Mouse (Mus musculus) forebrain, embryonic 11.5 days (tissue): Measurements from ENCODE around the gene Pacrg. TPM values are rescaled to one million over a fixed set of nuclear protein-coding genes. Genes with fewer than 3 reads are reported as not detected.

Experiments used
- ATAC-seq: fragments of 200-750 bp; cut with Nextera tagmentation; replicated peaks from 2 replicates; pipeline ENCODE4 v1.8.0; 2017; ENCODE audit warnings: moderate TSS enrichment; ENCODE audit not compliant: low FRiP score
- DNase-seq: peaks from one replicate; pipeline ENCODE4 v3.0.0-alpha.2; 2017; ENCODE audit warnings: low spot score
- H3K27ac ChIP-seq: fragments of 300-500 bp; sonication (generic); 2 replicates; pipeline ENCODE4 v1.5.1; 2014; ENCODE audit warnings: low read depth, low read length
- H3K27me3 ChIP-seq: fragments of 300-500 bp; sonication (generic); 2 replicates; pipeline ENCODE4 v1.6.1; 2014; ENCODE audit warnings: mild to moderate bottlenecking, low read length, mixed read lengths; ENCODE audit not compliant: control insufficient read depth, insufficient read depth
- H3K36me3 ChIP-seq: fragments of 300-500 bp; sonication (generic); 2 replicates; pipeline ENCODE4 v1.6.1; 2014; ENCODE audit warnings: mild to moderate bottlenecking, low read length, moderate library complexity, mixed read lengths; ENCODE audit not compliant: control insufficient read depth, insufficient read depth
- H3K4me1 ChIP-seq: fragments of 300-500 bp; sonication (generic); replicated peaks from 2 replicates; pipeline ENCODE4 v1.6.1; 2014; ENCODE audit warnings: low read length, mixed read lengths; ENCODE audit not compliant: control insufficient read depth, insufficient read depth
- H3K4me2 ChIP-seq: fragments of 300-500 bp; sonication (generic); 2 replicates; pipeline ENCODE4 v1.6.1; 2014; ENCODE audit warnings: low read depth, mild to moderate bottlenecking, low read length, moderate library complexity, mixed read lengths; ENCODE audit not compliant: severe bottlenecking
- H3K4me3 ChIP-seq: fragments of 300-500 bp; sonication (generic); 2 replicates; pipeline ENCODE4 v1.5.1; 2014; ENCODE audit warnings: low read depth, low read length
- H3K9ac ChIP-seq: fragments of 300-500 bp; sonication (generic); 2 replicates; pipeline ENCODE4 v1.6.1; 2014; ENCODE audit warnings: low read length
- H3K9me3 ChIP-seq: fragments of 300-500 bp; sonication (generic); 2 replicates; pipeline ENCODE4 v1.6.1; 2016; ENCODE audit warnings: low read length, mixed read lengths; ENCODE audit not compliant: control insufficient read depth
- WGBS: fragments of 180-500 bp; shearing (Covaris S2); extraction: QIAGEN DNeasy Blood & Tissue Kit; methylation state at CpG from one replicate; pipeline ENCODE4 v1.1.7; 2014; 5-methylcytosine and 5-hydroxymethylcytosine counted together
- polyA plus RNA-seq: library from polyadenylated mRNA; unstranded; fragments of >200 nt; fragmentation: Nextera tagmentation; extraction: Ambion mirVana; gene quantifications from 2 replicates; pipeline ENCODE4 v1.2.1, GENCODE M21; 2014

The Pacrg gene
- polyA plus RNA-seq, 1 experiment from 2014 or later: 4.7 TPM

DNA sequence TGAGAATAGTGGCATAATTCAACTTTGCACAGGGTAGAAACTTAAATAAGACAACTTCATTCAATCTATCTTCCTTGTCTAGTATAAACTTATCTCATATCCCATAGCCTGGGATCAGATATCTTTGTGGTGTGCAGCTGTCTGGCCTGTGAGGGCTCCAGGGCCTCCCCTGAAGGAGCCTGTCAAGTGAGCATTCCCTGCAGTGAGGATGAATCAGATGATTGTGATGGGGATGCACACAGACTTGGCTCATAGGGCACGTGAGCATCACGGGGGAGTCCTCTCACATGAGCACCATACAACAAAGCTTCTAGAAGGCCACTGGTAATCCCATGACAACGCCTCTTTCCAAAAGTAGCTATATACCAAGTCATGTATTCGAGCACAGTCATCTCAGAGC lies 291.1 kb downstream of the Pacrg start:
- Histone ChIP-seq H3K4me3 (no peak overlapping the region), H3K36me3 (no peaks in the 10 kb centered on the region), H3K9me3 (no peaks in the 10 kb centered on the region), H3K4me1 (no peaks in the 10 kb centered on the region), H3K27me3 (no peaks in the 10 kb centered on the region), H3K9ac (no peak overlapping the region), H3K4me2 (no peak overlapping the region), H3K27ac (no peak overlapping the region)
- WGBS: 91% methylated on average over 4 of the region's 4 CpGs
- DNase-seq (no peak), ATAC-seq (no peak)

DNA sequence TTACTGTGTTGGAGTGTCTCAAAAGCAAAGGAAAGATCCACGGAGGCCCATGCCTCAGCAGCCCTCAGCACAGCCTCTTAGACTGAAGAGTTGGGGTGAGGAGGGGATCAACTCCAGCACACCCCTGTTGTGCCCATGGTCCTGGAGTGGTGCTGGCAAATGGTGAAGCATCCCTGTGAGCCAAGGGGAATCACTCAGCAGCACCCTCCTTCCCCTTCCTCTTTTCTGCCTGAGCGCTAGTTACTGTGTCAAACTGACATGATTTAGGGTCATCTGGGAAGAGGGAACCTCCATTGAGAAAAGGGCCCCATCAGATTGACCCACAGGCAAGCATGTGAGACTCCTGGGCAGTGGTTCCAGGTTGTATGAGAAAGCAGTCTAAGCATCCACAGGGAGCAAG lies 299.3 kb downstream of the Pacrg start:
- ATAC-seq: no peak
- Histone ChIP-seq H3K27me3 (no peaks in the 10 kb centered on the region), H3K4me1 (no peaks in the 10 kb centered on the region), H3K4me2 (no peak overlapping the region), H3K9ac (no peak overlapping the region), H3K36me3 (no peaks in the 10 kb centered on the region), H3K9me3 (no peaks in the 10 kb centered on the region), H3K27ac (no peak overlapping the region), H3K4me3 (no peak overlapping the region)
- DNase-seq: no peak
- WGBS: 85% methylated on average over 2 of the region's 2 CpGs

DNA sequence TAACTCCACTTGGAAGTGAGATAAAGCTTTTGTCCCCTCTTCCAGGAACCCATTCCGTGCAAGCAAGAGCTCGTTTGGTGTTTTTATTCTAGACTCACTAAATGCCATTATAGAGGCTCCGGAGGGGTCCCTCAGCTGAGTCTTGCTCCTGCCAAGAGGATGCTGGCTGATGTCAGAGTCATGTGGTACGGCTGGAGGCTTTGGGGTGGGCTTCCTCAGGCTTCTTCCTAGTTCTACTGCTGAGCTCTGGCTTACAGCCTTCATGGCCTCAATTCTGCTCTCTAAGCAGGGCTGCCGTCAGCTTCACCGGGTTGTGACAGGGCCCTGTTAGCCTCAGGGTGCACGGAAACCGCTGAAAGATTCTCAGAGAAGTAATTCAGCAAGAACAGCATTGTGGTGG lies 305.9 kb downstream of the Pacrg start:
- Histone ChIP-seq H3K4me2 (no peak overlapping the region), H3K4me3 (no peak overlapping the region), H3K27ac (no peak overlapping the region), H3K36me3 (no peaks in the 10 kb centered on the region), H3K9me3 (no peaks in the 10 kb centered on the region), H3K27me3 (no peaks in the 10 kb centered on the region), H3K9ac (no peak overlapping the region), H3K4me1 (peaks cover 3% of the 10 kb centered on the region; the same call in 1 of the 2 replicates)
- 59% methylated on average over 8 of the region's 8 CpGs for WGBS
- ATAC-seq: no peak
- DNase-seq: no peak

DNA sequence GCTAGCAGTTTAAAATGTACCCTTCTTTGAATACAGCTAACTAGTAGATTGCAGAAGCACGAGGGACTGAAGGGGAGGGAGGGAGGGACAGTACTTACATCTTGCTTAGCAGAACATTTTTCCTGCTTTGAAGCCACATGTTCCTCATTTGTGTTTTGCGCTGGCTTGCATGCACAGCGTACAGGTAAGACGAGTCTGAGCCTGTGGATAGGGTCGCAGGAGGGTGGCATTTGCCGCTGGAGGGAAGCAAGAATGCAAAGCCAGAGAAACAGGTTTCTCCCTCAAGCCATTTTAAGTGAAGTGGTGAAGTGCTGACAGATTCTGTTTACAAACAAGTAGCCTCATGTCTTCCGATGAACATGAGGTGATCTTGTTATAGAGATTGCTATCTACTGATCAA lies 306.6 kb downstream of the Pacrg start:
- DNase-seq (no peak), ATAC-seq (no peak)
- Histone ChIP-seq H3K9me3 (no peaks in the 10 kb centered on the region), H3K4me3 (no peak overlapping the region), H3K4me1 (peaks cover 3% of the 10 kb centered on the region; the same call in 1 of the 2 replicates), H3K27me3 (no peaks in the 10 kb centered on the region), H3K4me2 (no peak overlapping the region), H3K27ac (no peak overlapping the region), H3K9ac (no peak overlapping the region), H3K36me3 (no peaks in the 10 kb centered on the region)
- 83% methylated on average over 7 of the region's 7 CpGs for WGBS

DNA sequence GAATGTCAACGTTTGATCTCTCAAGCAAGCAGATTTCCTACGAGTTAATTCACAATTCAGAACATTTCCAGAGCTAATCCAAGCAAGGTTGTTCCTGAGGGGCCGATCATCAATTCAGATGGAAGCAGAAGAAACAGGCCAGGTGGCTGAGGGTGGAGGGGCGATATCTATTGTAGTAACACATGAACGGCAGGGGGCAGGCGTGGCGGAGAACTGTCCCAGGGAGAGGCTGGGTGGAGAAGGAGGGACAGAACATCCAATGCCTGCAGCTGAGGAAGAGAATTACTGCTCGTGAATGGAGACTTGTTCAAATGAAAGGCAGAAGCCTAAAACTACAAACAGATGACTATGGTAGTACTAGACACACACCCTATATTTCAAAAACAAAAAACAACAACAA lies 309.1 kb downstream of the Pacrg start:
- 31% methylated on average over 8 of the region's 8 CpGs for WGBS
- DNase-seq: no peak
- Histone ChIP-seq H3K36me3 (no peaks in the 10 kb centered on the region), H3K4me3 (no peak overlapping the region), H3K9me3 (no peaks in the 10 kb centered on the region), H3K9ac (no peak overlapping the region), H3K27me3 (no peaks in the 10 kb centered on the region), H3K27ac (no peak overlapping the region), H3K4me1 (peaks cover 3% of the 10 kb centered on the region; the same call in 1 of the 2 replicates), H3K4me2 (no peak overlapping the region)
- ATAC-seq: no peak

DNA sequence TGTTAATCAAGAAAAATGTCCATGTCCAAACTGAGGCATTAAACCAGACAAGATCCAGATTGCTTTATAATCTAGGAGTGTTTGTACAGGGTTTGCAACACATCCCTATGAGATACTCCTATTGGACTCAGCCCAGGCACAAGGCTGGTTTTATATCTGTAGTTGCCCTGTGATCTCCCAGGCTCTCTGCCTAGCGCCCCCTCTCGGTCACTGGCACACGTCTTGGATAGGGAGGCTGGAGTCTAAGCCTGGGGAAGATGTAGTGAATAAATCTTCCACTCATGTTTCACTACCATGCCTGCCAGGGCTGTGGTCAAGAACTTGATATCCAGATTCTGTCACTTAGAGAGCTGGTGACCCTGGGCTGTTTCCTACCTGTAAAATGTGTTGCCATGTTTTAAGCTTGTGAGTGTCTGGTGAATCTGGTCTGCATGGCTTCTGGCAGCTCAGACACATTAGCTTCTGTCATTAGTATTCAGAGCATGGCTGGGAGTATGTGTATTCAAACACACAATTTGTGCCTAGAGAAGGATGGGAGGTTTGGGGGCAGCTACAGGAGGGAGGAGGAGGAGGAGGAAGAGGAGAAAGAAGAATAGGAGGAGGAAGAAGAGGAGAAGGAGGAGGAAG lies 310.7 kb downstream of the Pacrg start:
- ATAC-seq: no peak
- no peak overlapping the region for H3K4me2 ChIP-seq

DNA sequence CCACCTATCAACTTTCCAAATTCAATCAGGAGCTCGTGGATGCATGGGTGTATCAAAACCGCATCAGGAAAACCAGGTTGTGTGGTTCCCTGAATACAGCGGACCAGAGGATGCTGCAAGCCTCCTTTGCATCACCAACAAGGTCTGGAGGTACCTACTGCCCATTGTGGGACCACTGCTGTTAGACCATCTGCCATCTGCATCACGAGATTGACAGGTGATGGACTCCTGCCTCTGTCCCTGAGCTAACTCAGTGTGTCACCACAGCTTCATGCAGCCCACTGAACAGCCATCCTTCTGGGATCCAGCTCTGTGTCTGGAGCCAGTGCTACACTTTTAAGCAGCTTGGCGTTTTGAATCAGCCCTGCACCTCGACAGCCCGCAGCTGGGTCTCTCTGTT lies 318.8 kb downstream of the Pacrg start:
- 86% methylated on average over 7 of the region's 7 CpGs for WGBS
- Histone ChIP-seq H3K4me2 (no peak overlapping the region), H3K4me1 (peaks cover 4% of the 10 kb centered on the region; the same call in 1 of the 2 replicates), H3K36me3 (no peaks in the 10 kb centered on the region), H3K4me3 (no peak overlapping the region), H3K9ac (no peak overlapping the region), H3K9me3 (no peaks in the 10 kb centered on the region), H3K27me3 (no peaks in the 10 kb centered on the region), H3K27ac (no peak overlapping the region)
- DNase-seq (no peak), ATAC-seq (no peak)

More for the DNA sequence above, 310.7 kb downstream of the Pacrg start:
- Histone ChIP-seq H3K9me3 (no peaks in the 10 kb centered on the region), H3K27me3 (no peaks in the 10 kb centered on the region), H3K4me1 (peaks cover 3% of the 10 kb centered on the region; the same call in 1 of the 2 replicates), H3K4me3 (no peak overlapping the region), H3K36me3 (no peaks in the 10 kb centered on the region), H3K9ac (no peak overlapping the region), H3K27ac (no peak overlapping the region)
- no peak for DNase-seq
- whole genome bisulfite sequencing: 84% methylated on average over 3 of the region's 3 CpGs

DNA sequence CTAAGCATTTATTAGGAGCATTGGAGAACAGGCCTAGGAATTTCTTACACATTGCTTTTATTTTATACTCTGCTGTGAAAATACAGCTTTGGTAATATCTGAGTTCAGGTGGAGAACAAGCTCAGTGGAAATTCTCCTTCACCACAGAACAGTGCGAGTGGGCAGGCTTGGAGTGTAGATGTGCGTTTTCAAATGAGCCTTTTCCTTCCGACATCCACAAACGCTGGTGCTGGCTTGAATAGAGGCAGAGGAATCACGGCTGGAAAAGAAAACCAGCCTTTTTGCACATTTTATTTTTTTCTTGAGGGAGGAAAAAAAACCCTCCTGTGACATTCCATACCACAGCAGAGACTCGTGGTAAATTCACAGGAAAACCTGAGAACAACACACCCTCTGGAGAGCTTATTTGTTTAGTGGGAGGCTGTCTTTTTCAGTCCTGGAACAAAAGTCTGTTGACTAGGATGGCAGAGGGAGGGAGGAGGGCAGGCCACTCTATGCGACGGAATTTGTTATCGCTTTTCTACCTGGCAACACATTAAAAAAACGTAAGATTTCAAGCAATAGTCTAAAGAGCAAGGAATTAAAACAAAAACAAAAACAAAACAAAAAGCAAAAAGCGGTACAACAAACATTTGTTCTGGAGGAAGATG lies 320.5 kb downstream of the Pacrg start:
- 20% methylated on average over 11 of the region's 11 CpGs for WGBS
- H3K36me3 ChIP-seq: no peaks in the 10 kb centered on the region
- no peaks in the 10 kb centered on the region for H3K9me3 ChIP-seq
- DNase-seq: no peak
- H3K27ac ChIP-seq: no peak overlapping the region
- peaks cover 10% of the 10 kb centered on the region for H3K4me1 ChIP-seq
- H3K4me2 ChIP-seq: peak overlapping the region; percentile 26; the same call in 1 of the 2 replicates
- no peaks in the 10 kb centered on the region for H3K27me3 ChIP-seq
- no peak overlapping the region for H3K4me3 ChIP-seq
- no peak for ATAC-seq
- no peak overlapping the region; the same call in 1 of the 2 replicates for H3K9ac ChIP-seq

DNA sequence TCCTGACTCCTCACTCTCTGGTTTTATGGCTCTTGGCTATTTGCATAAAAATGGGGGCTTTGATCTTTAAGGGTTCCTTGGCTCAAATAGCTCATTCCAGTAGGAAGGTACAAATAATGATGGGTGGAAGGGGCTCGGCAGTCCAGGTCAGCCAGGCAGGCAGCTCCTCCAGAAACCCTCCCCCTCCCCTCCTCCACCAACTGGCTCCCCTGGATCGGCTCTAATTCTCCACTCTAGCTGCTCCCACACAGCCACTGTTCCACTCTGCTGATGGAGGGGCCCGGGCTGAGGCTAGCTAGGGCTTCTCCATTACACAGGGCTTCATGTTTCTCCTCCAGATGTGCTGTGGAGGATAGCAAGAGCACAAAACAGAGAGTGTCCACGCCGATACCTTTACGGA lies 325.3 kb downstream of the Pacrg start:
- DNase-seq (no peak), ATAC-seq (peak; percentile 44; the same call in 1 of the 2 replicates)
- H3K4me3 ChIP-seq: no peak overlapping the region
- H3K4me1 ChIP-seq: peaks cover 9% of the 10 kb centered on the region
- H3K27ac ChIP-seq: no peak overlapping the region
- no peak overlapping the region; the same call in 1 of the 2 replicates for H3K9ac ChIP-seq
- 59% methylated on average over 6 of the region's 6 CpGs for WGBS
- no peaks in the 10 kb centered on the region for H3K9me3 ChIP-seq
- no peaks in the 10 kb centered on the region for H3K27me3 ChIP-seq
- H3K36me3 ChIP-seq: no peaks in the 10 kb centered on the region
- no peak overlapping the region for H3K4me2 ChIP-seq
